Mouse (Mus musculus): ENCODE results near the gene Efcab3.

Efcab3 gene

GRCm38 (mm10) chr11:105146593-105146992 is 83.2 kb downstream of the Efcab3 start, which contains the start of gene Gm10842:
Gm10842 (plus strand) TSS chr11:105146893.
- no peak for DNase-seq (ENCODE audit: low spot score in 2 of 2)

GRCm38 (mm10) chr11:105149353-105149752 is 86.0 kb downstream of the Efcab3 start:
- DNase-seq (ENCODE audit: low spot score in 2 of 2): no peak

GRCm38 (mm10) chr11:105149766-105150165 is 86.4 kb downstream of the Efcab3 start:
- no peak for DNase-seq (ENCODE audit: low spot score in 2 of 2)

GRCm38 (mm10) chr11:105150691-105151090 is 87.3 kb downstream of the Efcab3 start:
- no peak for DNase-seq (ENCODE audit: low spot score in 2 of 2)

GRCm38 (mm10) chr11:105151226-105152016 is 88.0 kb downstream of the Efcab3 start:
- no peak for DNase-seq (ENCODE audit: low spot score in 2 of 2)

- no peak for DNase-seq (ENCODE audit: low spot score in 2 of 2)
Measured at GRCm38 (mm10) chr11:105152017-105152300, 88.6 kb downstream of the Efcab3 start.

- no peak for DNase-seq (ENCODE audit: low spot score in 2 of 2)
Measured at GRCm38 (mm10) chr11:105152357-105152899, 89.0 kb downstream of the Efcab3 start.

GRCm38 (mm10) chr11:105153068-105153833 is 89.9 kb downstream of the Efcab3 start:
- no peak for DNase-seq (ENCODE audit: low spot score in 2 of 2)

GRCm38 (mm10) chr11:105155915-105156314 is 92.5 kb downstream of the Efcab3 start:
- DNase-seq (ENCODE audit: low spot score in 2 of 2): no peak

- no peak for DNase-seq (ENCODE audit: low spot score in 2 of 2)
Measured at GRCm38 (mm10) chr11:105156748-105157267, 93.4 kb downstream of the Efcab3 start.

GRCm38 (mm10) chr11:105158047-105158446 is 94.7 kb downstream of the Efcab3 start:
- no peak for DNase-seq (ENCODE audit: low spot score in 2 of 2)

GRCm38 (mm10) chr11:105159673-105160360 is 96.4 kb downstream of the Efcab3 start:
- DNase-seq (ENCODE audit: low spot score in 2 of 2): no peak

- no peak for DNase-seq (ENCODE audit: low spot score in 2 of 2)
Measured at GRCm38 (mm10) chr11:105161411-105161810, 98.0 kb downstream of the Efcab3 start.

GRCm38 (mm10) chr11:105164516-105165510 is 101.4 kb downstream of the Efcab3 start:
- no peak for DNase-seq (ENCODE audit: low spot score in 2 of 2)

GRCm38 (mm10) chr11:105166780-105167179 is 103.4 kb downstream of the Efcab3 start:
- DNase-seq (ENCODE audit: low spot score in 2 of 2): no peak

Data from urinary bladder, postnatal 36 days (tissue).